Mouse (Mus musculus) ES-E14 (cell line): ENCODE measurements around the gene Abhd15.

ENCODE experiments used
- CHD2 ChIP-seq: IDR thresholded peaks from 2 replicates; pipeline ENCODE4 v1.6.1; 2014; ENCODE audit warnings: mild to moderate bottlenecking, low read depth, low read length, inconsistent platforms
- HCFC1 ChIP-seq: IDR thresholded peaks from 2 replicates; pipeline ENCODE4 v1.6.1; 2012; ENCODE audit warnings: low read length, inconsistent platforms, borderline replicate concordance; ENCODE audit not compliant: insufficient read depth
- MAFK ChIP-seq: IDR thresholded peaks from 2 replicates; pipeline ENCODE4 v1.6.1; 2014; ENCODE audit warnings: mild to moderate bottlenecking, low read depth, low read length, inconsistent platforms; ENCODE audit not compliant: insufficient read depth
- ZC3H11A ChIP-seq: IDR thresholded peaks from 2 replicates; pipeline ENCODE4 v1.6.1; 2012; ENCODE audit warnings: low read depth, mild to moderate bottlenecking, inconsistent platforms, low read length, borderline replicate concordance
- ZNF384 ChIP-seq: IDR thresholded peaks from 2 replicates; pipeline ENCODE4 v1.6.1; 2012; ENCODE audit warnings: low read depth, low read length, inconsistent platforms

DNA sequence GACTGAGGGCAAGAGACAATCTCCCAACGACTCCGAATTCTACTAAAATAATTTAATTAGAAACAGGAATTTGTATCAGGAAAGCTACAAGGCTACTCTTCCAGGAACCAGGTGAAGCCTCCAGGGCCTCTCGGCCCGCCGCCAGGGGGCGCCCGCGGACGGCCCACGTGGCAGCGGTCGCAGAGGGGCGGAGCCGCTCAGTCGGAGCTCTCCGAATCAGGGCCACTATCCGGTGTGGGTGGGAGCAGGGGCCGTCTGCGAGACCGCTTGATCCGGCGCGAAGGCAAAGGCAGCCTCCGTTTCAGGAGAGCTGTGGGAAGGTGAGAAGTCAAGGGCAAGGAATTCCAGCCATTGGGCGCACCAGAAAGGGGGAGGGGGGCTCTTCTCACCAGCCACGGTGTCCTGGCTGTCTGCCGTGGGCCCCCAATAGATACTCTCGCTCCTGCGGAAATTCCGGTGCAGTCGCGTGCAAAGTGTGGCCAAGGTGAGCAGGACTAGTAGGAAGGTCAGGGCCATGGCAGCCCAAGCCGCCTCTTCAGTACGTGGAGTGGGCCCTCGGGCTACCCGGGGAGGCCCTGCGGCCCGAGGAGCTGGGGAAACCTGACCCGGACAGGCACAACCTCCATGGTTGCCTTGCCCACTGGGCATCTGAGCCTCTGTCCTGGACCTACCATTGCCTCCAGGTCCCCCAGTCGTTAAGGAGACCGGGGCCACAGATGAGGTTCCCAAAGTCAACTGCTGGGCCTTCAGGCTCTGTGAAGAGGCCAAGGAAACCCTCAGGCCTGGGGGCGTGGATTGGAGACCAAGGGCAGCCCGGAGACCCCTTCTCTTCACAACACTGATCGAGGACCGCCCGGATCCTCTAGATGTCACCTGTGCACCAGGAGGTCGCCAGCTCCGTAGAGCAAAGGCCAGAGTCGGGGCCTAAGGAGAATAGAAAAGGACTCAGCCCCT is 6.6 kb upstream of the Abhd15 start:
- no peak for TF ChIP-seq ZC3H11A
- TF ChIP-seq HCFC1, result no peak
- TF ChIP-seq MAFK, result no peak
- TF ChIP-seq CHD2, result no peak
- TF ChIP-seq ZNF384, result no peak
